In the genomic region with DNA sequence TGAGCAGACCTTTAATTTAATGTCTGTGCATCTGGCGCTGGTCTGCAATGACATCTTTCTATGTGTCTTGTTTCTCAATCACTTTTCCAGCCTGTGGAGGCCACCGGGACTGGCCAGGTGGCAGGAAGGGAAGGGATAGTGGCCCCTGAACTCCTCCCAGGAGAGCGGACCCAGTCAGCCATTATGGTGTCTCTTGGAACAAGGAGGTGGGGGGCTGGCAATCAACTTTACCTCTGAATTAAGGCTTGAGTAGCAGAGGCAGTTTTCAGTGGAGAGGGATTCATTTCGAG, we compare ENCODE assay signal across 17 mouse cellular contexts.
"Had no signal": no experiment of that assay in that cellular context is flagged by ENCODE, and none has a peak within 500 bp of the region (broad histone marks: within the 10 kb centered on the region; RNA-seq: fewer than 3 reads in every experiment).

No protein-coding gene starts in this region.

- DNase-seq: lung, adult 18-20 months; lung, embryonic 14.5 days; lung, postnatal 10 days; lung, postnatal 4 days; midbrain, embryonic 14.5 days; right cerebral cortex, postnatal 14 days; thymus, adult 2 months; thymus, postnatal 25 days; thymus, postnatal 4 days had no signal

- H3K9me3 ChIP-seq: midbrain, embryonic 10.5 days; midbrain, embryonic 12.5 days; neural tube, embryonic 13.5 days; neural tube, embryonic 15.5 days; stomach, embryonic 15.5 days had no signal

- H3K27me3 ChIP-seq: midbrain, embryonic 12.5 days; neural tube, embryonic 13.5 days; neural tube, embryonic 15.5 days; stomach, embryonic 15.5 days had no signal

- H3K4me2 ChIP-seq: lung, embryonic 14.5 days; midbrain, embryonic 12.5 days; neural tube, embryonic 13.5 days; neural tube, embryonic 15.5 days; stomach, embryonic 15.5 days had no signal

- ATAC-seq: midbrain, embryonic 16.5 days had no signal

- H3K9ac ChIP-seq: lung, embryonic 14.5 days; midbrain, embryonic 12.5 days; neural tube, embryonic 13.5 days; neural tube, embryonic 15.5 days; stomach, embryonic 15.5 days had no signal

- H3K27ac ChIP-seq: midbrain, embryonic 10.5 days; midbrain, embryonic 12.5 days; neural tube, embryonic 13.5 days; neural tube, embryonic 15.5 days; stomach, embryonic 15.5 days; stomach, postnatal 0 days had no signal

- H3K36me3 ChIP-seq: midbrain, embryonic 10.5 days; midbrain, embryonic 12.5 days; neural tube, embryonic 13.5 days; neural tube, embryonic 15.5 days; stomach, embryonic 15.5 days had no signal

- H3K4me3 ChIP-seq: midbrain, embryonic 10.5 days; midbrain, embryonic 12.5 days; myocyte; neural tube, embryonic 13.5 days; neural tube, embryonic 15.5 days; stomach, embryonic 15.5 days had no signal
